ENCODE assay signal across 22 mouse cellular contexts in genomic region chr9:105544013-105544750, GRCm38 (mm10). TPM values are rescaled to one million over a fixed set of nuclear protein-coding genes. Genes with fewer than 3 reads are reported as not detected.
DNase-seq lines count a peak whose midpoint lies in the region; ATAC-seq and TF ChIP-seq lines count a peak whose summit lies in the region.
"Had no signal": no experiment of that assay in that cellular context is flagged by ENCODE, and none has a peak within 500 bp of the region (broad histone marks: within the 10 kb centered on the region; RNA-seq: fewer than 3 reads in every experiment).

No protein-coding gene starts in this region.

- 0 out of 2 replicates have a peak, but pooled peaks cover 3% of the 10 kb centered on the region for H3K4me1 ChIP-seq in hindbrain, embryonic 12.5 days
- H3K4me1 ChIP-seq in hindbrain, postnatal 0 days (ENCODE audit: insufficient read depth, low read length) = no peaks in the 10 kb centered on the region
- H3K4me1 ChIP-seq: embryonic facial prominence, embryonic 12.5 days; forebrain, embryonic 12.5 days had no signal

- H3K4me2 ChIP-seq in hindbrain, embryonic 12.5 days (replicated peaks) = no peak overlapping the region
- no peak overlapping the region for H3K4me2 ChIP-seq in hindbrain, postnatal 0 days (ENCODE audit: low read depth, low read length)
- H3K4me2 ChIP-seq: embryonic facial prominence, embryonic 12.5 days; forebrain, embryonic 12.5 days; heart, embryonic 13.5 days had no signal

- H3K27ac ChIP-seq in hindbrain, embryonic 12.5 days = no peak overlapping the region
- H3K27ac ChIP-seq in hindbrain, postnatal 0 days = no peak overlapping the region
- peak overlapping the region; percentile 83 for H3K27ac ChIP-seq in layer of hippocampus, adult 2 months
- H3K27ac ChIP-seq: embryonic facial prominence, embryonic 12.5 days; forebrain, embryonic 12.5 days; heart, adult 2 months; heart, embryonic 13.5 days had no signal

- no peaks in the 10 kb centered on the region for H3K36me3 ChIP-seq in hindbrain, embryonic 12.5 days
- no peaks in the 10 kb centered on the region for H3K36me3 ChIP-seq in hindbrain, postnatal 0 days (ENCODE audit: insufficient read depth, low read length)
- H3K36me3 ChIP-seq: embryonic facial prominence, embryonic 12.5 days; forebrain, embryonic 12.5 days; heart, embryonic 13.5 days had no signal

- no peak for DNase-seq in hindbrain, postnatal 0 days (ENCODE audit: low spot score)
- peak; percentile 60 to 72 for DNase-seq in layer of hippocampus, adult 2 months (ENCODE audit: low spot score in 2 of 2)
- no peak for DNase-seq in layer of hippocampus, postnatal 25 days (ENCODE audit: extremely low spot score in 1 of 2, low spot score in 1 of 2)
- peak; percentile 61 for DNase-seq in R1 (ENCODE audit: low read depth, low spot score)
- DNase-seq in brain, adult 2 months (ENCODE audit: low read depth, low spot score) = peak; percentile 52
- DNase-seq in thymus, postnatal 14 days = no peak
- DNase-seq: adrenal gland, adult 8-10 months; adrenal gland, postnatal 36 days; cerebellum, adult 11 months; cerebellum, adult 8-10 months; cerebellum, postnatal 14 days; embryo, embryonic 11 days; gastrocnemius, postnatal 14 days; heart, adult 2 months; heart, postnatal 36 days had no signal

- ATAC-seq in hindbrain, embryonic 12.5 days (ENCODE audit: low FRiP score) = 0 out of 2 replicates have a peak, but pooled peaks have one; percentile 54
- no peak for ATAC-seq in hindbrain, postnatal 0 days
- ATAC-seq: forebrain, embryonic 16.5 days; intestine, embryonic 16.5 days; Patski had no signal

- no peaks in the 10 kb centered on the region for H3K27me3 ChIP-seq in hindbrain, embryonic 12.5 days
- H3K27me3 ChIP-seq in hindbrain, postnatal 0 days (ENCODE audit: insufficient read depth, low read length) = no peaks in the 10 kb centered on the region
- H3K27me3 ChIP-seq: embryonic facial prominence, embryonic 12.5 days; forebrain, embryonic 12.5 days; heart, embryonic 13.5 days had no signal

- no peak for TF ChIP-seq CTCF in hindbrain, postnatal 0 days (IDR thresholded peaks at IDR 0.05; ENCODE audit: low read depth)
- TF ChIP-seq CTCF in layer of hippocampus, adult 2 months (conservative IDR thresholded peaks at IDR 0.05) = no peak

- H3K9me3 ChIP-seq in hindbrain, embryonic 12.5 days (replicated peaks) = no peaks in the 10 kb centered on the region
- H3K9me3 ChIP-seq in hindbrain, postnatal 0 days (ENCODE audit: low read length) = no peaks in the 10 kb centered on the region
- H3K9me3 ChIP-seq: embryonic facial prominence, embryonic 12.5 days; forebrain, embryonic 12.5 days; heart, embryonic 13.5 days had no signal

- no peak overlapping the region for H3K4me3 ChIP-seq in hindbrain, embryonic 12.5 days
- H3K4me3 ChIP-seq in hindbrain, postnatal 0 days (ENCODE audit: low read length) = no peak overlapping the region
- no peak overlapping the region for H3K4me3 ChIP-seq in layer of hippocampus, adult 2 months
- H3K4me3 ChIP-seq: embryonic facial prominence, embryonic 12.5 days; forebrain, embryonic 12.5 days; heart, adult 2 months; heart, embryonic 13.5 days had no signal

- WGBS in hindbrain, embryonic 12.5 days = 49% methylated on average over 8 of the region's 8 CpGs
- 46% methylated on average over 8 of the region's 8 CpGs for WGBS in hindbrain, postnatal 0 days

- no peak overlapping the region for H3K9ac ChIP-seq in hindbrain, embryonic 12.5 days
- no peak overlapping the region for H3K9ac ChIP-seq in hindbrain, postnatal 0 days (replicated peaks; ENCODE audit: low read length)
- H3K9ac ChIP-seq: embryonic facial prominence, embryonic 12.5 days; forebrain, embryonic 12.5 days; heart, embryonic 13.5 days had no signal

RNA-seq across cellular contexts. Expression of gene Atp2c1, which starts 17.1 kb away (rescaled TPM):
- 94.4 and 99.3 TPM in 2 replicates for polyA plus RNA-seq in hindbrain, embryonic 12.5 days (2016; fragmentation: Nextera tagmentation; extraction: Ambion mirVana)
- 120 and 157 TPM in 2 replicates for total RNA-seq in hindbrain, postnatal 0 days (2014; rRNA removed)
- polyA plus RNA-seq in hindbrain, postnatal 0 days (2015; fragmentation: Nextera tagmentation; extraction: Ambion mirVana) = 66.0 and 68.5 TPM in 2 replicates
- 100 to 1,000 TPM; 245 to 250 TPM for total RNA-seq in layer of hippocampus, adult 2 months (2021)
- 100 to 1,000 TPM; 244 to 253 TPM for total RNA-seq in layer of hippocampus, postnatal 25 days (2021)

Comparison
In these comparisons a context has a peak if more than half of its experiments do, and no peak if none do; other contexts are left out.
1. DNase-seq: peak in layer of hippocampus, adult 2 months (2 of 2), R1 (single experiment) and brain, adult 2 months (single experiment); none in hindbrain, postnatal 0 days (single experiment), layer of hippocampus, postnatal 25 days (0 of 2) and thymus, postnatal 14 days (single experiment).